Mouse (Mus musculus): ENCODE measurements at regions not wholly inside any gene's neighbourhood (a gene's known extent, or its start where the extent isn't known, plus 50 kb on each side); places are given as distances from the start of the nearest gene placed in this dataset.

DNA sequence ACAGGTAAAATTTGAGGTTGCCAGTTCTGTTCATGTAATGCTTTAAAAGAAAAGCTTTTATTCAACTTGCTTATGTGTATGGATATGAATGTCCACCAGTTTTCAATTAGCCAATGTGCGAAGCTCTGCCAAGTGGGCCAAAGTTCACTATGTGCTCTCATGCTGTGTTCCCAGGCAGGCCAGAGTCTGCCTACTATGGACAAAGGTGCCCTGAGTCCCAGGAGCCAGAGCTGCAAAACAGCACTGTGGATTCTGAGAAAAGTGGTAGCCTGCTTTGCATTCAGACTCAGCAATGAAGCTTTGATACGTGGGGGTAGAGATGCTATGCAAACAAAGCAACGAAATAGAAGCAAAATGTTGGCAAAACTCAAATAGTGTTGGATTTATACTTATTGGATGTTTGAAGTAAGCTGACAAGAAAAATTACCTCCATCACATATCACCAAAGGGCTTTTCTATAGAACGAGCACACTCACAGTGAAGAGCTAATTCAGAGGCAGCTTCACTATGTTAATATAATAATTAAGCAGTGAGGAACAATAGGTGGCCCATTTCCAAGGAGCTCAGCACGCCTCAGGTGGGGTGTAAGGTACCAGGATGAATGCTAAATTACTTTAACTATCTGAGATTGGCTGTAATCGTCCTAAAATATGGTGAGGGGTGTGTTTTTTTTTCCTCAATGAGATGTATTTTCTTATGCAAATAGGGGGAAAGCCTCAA, 318.2 kb upstream of the Zeb2 start:
- no peak for ATAC-seq (ENCODE audit: insufficient number of reproducible peaks, low FRiP score, low TSS enrichment)

DNA sequence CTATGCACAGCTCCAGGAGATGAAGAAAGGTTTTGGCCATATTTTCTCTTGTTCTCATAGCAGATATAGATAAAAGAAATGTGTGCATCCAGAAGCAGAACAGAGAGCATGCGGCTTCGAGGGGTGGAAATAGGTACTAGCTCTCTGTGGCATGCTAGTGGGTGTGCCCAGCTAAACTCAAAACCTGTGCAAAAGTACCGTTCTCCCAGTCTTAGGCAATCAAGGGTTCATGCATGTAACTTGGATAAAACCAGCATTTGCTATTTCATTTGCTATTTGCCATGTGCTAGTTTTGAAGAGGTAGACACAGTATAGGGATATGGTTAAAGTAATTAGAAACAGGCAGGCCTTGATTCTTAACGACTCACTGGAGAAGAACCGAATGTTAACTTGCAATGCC, 317.6 kb upstream of the Zeb2 start:
- ATAC-seq (ENCODE audit: insufficient number of reproducible peaks, low FRiP score, low TSS enrichment): no peak

DNA sequence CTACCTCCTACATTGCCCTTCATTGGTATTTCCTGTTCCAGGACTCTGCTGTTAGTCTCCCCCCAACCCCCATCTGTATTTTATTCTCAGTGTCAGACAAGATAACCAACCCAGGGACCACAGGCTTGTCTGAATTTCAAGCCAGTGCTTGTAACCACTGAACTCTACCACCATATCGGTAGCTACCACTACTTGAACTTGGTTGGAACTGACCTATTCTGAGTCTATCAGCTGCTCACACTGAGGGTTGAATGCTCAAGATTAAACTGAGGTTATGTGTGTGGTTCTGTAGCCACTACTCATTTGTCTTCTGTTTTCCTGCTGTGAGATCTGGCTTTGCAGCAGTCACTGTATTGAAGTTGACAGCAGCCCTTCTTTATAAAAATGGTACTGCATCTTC, 317.0 kb upstream of the Zeb2 start:
- no peak for ATAC-seq (ENCODE audit: insufficient number of reproducible peaks, low FRiP score, low TSS enrichment)

DNA sequence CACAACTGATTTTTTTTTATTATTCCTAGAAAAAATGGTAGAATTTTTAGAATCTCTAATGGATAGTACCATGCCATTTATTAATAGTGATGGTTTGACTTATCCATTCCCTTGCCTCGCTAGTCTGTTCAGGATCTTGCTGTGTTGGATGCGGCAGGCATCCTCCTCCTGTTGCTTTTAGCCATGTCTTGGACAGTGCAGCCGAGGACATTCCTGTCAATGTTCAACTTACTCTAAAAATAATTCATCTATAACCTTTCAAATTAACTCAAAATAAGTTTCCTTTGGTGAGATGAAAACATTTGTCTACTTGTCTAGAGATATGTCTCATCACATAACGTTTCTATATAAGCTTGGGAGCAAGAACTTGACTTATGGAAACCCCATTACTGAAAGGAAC, 314.2 kb upstream of the Zeb2 start:
- no peak for ATAC-seq (ENCODE audit: insufficient number of reproducible peaks, low FRiP score, low TSS enrichment)

DNA sequence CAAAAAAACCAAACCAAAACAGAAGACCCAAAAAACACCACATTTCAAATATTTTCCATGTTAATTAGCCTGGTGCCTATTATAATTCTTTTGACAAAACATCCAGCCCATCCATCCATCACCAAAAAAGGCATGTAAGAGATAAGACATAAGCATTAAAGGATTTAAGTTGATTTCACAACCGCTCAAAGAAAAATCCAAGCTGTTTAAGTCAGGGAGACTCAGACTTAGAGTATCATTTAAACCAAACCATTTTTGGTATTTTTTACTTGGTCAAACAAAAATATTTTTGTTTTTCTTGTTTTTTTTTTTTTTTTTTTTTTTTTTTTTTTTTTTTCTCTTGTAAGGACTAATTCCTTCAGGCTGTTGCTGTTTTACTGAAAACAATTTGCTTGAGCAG, 304.6 kb upstream of the Zeb2 start:
- ATAC-seq (ENCODE audit: insufficient number of reproducible peaks, low FRiP score, low TSS enrichment): no peak

DNA sequence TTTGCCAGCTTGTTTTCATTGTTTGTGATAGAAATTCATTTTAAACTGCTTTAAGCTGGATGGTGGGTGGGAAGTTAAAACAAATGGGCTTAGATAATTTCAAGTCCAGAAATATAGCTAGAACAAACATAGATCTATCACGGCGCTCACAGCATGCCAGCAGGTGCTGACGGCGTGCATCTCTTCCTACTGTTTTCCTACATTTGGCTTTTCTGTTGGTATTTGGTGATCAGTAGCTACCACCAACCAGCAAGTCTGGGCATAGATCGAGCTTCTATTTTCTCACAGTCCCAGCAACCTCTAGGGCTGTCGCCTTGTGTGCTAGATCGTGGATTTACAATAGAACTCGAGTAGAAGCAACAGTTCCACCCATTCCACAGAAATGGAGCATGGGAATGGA, 290.9 kb upstream of the Zeb2 start:
- ATAC-seq (ENCODE audit: insufficient number of reproducible peaks, low FRiP score, low TSS enrichment): no peak

DNA sequence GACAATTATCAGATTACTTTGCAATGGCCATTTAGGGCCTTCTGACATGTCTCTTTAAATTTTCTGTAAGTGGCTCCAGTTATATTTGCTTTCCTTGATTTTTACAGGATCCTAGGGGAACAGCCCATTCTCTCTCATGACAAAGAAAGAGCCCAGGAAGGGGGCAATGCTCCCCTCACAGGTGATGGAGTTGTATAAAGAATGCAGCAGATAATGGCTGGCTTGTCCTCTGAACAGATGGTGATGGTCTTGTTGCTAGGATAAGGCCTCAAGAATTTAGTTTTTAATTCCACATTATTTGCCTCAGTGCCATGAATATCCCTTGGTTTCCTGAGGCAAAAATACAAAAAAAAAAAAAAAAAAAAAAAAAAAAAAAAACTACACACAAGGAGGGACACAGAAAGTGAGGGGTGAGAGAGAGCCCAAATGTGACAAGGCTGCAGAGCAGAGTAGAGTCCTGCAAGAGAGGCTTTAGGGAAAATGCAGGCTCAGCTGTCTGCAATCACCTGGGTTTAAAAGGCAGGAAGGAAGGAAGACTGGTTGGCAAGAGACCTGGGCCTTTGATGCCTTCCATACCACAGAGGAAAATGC, 272.8 kb upstream of the Zeb2 start:
- no peak for ATAC-seq (ENCODE audit: insufficient number of reproducible peaks, low FRiP score, low TSS enrichment)

DNA sequence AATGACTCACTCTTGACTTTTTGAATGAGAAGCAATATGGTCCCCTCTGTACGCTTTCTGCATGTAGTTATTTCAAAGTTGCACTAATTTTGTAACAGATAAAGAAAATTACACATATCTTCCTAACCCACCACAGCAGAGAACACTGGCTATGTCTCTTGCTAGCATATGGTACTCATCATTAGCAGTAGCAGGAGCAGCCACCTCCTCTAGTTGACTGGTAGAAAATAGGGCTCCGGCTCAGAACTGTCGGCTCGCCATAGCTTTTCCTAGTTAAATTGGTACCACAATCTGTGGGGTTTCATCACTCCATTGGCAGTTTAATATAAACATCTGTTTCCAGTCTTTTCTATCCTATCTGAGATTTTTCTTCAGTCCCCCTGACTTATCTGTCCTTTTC, 254.1 kb upstream of the Zeb2 start:
- ATAC-seq (ENCODE audit: insufficient number of reproducible peaks, low FRiP score, low TSS enrichment): no peak

DNA sequence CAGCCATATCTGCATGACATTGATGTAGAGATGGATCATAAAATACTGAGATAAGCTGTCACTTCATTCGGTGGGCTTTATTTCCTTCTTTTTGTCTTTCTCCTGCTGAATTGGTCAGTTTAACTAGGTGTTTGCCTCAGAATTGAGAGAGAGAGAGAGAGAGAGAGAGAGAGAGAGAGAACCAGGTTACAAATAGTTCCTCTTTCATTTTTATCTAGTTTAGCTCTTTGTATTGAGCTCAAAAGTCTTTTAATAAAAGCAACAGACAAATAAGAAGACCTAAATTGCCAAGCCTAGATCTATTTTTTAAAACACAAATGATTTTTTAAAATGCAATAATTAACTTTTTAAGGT, 253.4 kb upstream of the Zeb2 start:
- no peak for ATAC-seq (ENCODE audit: insufficient number of reproducible peaks, low FRiP score, low TSS enrichment)

DNA sequence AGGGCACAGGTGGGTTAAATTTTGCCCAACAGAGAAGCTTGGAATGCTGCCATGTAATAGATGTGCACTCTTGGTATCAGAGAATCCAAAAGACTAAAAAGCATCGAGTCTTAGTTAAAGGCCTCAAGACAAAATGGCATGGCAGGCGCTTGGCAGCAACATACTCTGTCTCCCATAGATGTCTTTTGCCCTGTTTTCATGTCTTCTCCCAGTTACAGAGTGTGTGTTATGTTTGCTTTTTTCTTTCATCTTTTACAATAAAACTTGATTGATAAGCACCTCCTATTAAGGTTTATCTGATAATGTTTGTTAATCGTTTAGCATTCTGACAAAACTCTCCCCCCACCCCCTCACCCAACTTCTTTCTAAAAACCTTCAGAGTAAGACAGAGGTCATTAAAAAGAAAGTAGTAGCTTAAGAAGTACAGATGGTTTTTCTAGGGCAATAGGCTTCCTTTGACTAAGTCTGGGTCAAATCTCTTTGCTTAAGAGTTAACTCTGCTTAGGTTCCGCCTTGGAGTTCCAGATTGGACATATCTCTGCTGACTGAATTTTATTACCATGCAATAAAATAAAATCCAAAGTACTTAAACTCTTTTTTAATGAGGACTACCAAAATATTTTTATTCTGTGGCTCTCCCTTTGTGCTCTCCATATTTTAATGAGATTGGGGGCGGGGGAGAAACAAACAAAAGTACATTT, 252.9 kb upstream of the Zeb2 start:
- ATAC-seq (ENCODE audit: insufficient number of reproducible peaks, low FRiP score, low TSS enrichment): no peak

DNA sequence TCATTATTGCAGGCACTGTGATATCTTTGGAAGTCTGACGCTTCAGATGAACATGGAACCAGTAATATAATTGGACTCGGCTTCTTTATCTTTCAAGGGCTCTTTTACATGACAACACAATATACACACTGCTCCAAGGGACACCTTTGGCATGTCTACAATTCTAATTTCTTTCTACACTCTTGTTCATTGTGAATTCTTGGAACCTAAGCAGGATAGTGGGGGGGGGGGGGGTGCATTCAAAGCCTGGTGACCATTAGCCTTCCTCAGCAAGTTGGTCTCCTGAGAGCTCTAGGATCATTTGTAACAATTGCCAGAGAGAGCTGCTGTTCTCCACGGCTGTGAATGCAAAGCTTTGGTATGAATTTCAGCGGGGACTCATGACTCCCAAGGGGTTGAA, 252.2 kb upstream of the Zeb2 start:
- no peak for ATAC-seq (ENCODE audit: insufficient number of reproducible peaks, low FRiP score, low TSS enrichment)

DNA sequence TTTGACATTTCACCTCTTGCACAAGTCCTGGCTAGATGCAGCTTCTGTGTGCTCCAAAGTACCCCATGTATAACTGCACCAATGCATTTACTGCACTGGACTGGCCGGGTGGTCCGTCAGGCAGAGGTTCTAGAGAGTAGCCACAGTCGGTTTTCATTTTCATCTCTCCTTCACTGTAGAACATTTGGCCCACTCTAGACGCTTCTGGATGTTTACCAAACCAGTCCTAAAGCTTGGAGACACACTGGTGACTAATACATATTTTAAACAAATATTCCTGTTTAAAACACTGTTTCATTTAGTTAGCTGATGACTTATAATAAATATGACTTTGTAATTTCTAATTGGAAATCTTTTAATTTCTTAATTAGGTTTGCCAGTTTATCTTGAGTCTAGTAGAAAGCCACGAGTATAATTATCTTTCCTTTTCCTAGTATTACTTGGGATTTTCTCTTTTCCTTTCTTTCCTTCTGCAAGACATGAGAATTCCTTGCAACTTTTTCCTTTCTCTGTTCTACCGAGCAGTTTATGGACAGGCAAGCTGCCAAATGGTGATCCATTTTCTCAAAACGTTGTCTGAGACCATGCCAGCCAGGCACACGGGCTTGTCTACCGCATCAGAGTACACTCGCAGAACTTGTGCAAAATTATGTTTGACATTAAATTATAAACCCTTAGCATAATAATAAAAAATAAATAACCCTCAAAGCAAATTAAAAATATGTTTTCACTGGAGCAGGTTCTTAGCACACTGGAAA, 250.4 kb upstream of the Zeb2 start:
- no peak for ATAC-seq (ENCODE audit: insufficient number of reproducible peaks, low FRiP score, low TSS enrichment)

DNA sequence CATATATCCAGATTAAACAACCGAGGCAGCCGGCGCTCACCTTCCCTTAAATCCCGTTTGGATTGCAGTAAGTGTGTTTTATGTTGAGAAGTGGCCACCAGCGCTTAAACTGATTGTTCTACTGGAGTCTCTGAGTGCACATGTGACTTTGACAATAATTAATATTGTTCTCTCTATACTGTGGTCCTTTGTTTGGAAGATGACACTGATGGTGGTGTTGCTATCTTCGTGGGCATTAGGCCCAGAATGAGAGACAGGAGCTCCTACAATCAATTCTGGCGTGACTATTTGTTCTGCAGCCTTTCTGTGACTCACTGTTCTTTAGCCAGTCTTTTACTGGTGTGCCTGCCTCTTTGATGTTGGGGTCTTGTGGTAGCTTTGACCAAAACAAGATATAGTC, 240.1 kb upstream of the Zeb2 start:
- ATAC-seq (ENCODE audit: insufficient number of reproducible peaks, low FRiP score, low TSS enrichment): no peak

DNA sequence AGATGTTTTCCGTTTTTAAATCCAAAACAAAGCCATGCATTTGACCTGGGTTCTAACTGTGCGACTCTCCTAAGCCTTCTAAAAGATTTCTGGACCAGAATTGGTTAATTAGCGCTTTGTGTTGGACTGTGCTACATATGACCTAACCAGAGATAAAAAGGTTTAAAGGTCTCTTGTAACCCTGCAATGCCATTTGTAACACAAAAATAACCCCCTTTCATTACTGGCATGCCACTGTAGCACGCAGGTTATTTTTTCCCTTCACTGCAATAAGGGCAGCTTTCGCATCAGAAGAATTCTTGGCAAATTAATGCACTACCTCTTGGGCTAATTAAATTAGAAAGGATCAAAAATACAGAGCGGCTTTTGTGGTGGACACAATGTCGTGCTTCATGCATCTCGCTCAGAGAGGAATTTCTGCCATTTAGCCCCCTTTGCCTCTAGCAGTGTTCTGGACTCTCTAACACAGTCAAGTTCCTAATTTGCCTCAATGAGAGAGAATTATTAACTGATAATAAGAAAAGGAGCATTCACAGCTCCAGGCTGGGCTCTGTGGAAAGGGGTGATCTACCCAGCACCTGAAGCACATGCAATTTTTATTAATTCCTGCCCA, 239.5 kb upstream of the Zeb2 start:
- no peak for ATAC-seq (ENCODE audit: insufficient number of reproducible peaks, low FRiP score, low TSS enrichment)

DNA sequence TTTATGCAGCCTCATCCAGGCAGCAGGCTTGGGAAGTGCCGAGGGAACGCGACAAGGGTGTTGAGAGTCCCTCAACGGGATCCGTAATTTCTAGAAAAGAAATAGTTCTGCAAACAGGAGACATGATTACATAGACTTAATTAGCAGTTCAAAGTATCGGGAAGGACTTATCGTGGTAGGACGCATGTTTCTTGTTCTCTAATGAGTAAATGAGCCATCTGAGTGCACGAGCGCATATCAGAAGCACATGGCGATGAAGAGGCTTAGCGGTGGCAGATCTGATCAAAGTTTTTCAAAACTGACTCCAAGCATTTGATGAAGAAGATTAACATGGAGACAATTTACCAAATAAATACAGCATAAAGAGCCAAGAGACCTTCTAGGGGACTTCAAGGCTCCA, 238.8 kb upstream of the Zeb2 start:
- ATAC-seq (ENCODE audit: insufficient number of reproducible peaks, low FRiP score, low TSS enrichment): no peak

DNA sequence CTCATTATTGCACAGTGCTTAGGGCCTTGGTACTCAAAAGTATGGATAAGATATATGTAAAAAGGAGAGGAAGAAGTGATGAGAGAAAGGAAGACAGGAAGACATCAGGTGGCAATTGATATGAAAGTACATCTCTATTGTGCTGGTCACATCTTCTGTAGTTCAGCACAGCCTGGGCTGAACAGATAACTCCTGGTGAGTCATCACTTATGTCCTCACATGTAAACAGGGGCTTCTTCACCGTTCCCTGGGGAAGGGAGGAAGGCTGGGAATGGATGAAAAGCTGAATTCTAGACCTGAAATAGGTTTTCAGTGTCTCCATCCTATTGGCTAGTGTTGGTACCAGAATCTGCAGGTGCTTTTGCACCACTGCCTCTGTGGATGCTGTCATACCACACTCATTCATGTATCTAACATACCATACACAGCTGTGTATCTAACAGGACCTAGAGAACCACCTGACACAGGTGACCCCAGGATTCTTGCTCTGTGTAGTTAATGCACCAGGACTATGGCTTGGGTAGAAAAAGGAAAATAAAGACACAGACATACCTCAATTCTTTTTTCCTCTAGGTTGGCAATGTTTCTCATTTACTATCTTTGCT, 234.4 kb upstream of the Zeb2 start:
- no peak for ATAC-seq (ENCODE audit: insufficient number of reproducible peaks, low FRiP score, low TSS enrichment)

DNA sequence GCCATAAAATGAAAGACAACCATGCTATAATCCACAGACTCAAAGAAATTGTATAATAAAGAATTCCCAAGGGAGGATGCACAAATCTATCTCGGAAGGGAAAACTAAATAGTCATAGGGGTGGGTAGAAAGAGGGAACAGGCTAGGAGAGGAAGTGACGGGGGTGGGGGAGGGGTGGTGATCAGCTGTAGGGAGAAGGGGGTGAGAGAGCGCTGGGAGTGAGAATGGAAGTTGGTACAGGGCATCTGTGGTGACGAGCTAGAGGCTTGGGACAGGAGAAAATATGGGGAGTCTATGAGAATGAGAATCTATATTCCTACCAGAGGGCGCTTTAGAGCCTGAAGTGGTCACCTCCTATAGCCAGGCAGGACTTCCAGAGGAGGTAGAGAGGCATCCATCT, 229.2 kb upstream of the Zeb2 start:
- ATAC-seq (ENCODE audit: insufficient number of reproducible peaks, low FRiP score, low TSS enrichment): no peak

DNA sequence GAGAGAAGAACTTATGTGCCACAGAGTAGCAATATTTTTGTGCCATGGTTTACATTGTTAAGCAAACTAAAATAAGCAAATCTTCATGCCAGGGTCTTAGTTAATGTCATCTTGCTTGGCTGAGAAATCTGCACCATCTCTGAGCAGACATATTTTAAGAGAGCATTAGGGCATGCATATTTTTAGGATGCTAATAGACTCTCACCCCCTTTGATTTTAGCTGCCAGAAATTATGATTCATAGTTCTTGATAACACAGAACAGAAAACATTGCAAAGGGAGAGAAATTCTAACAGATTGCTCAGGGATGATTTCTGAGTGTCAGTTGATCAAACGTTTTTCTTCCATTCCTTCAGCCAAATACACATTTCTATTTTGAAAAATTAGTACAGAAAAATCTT, 222.7 kb upstream of the Zeb2 start:
- no peak for ATAC-seq (ENCODE audit: insufficient number of reproducible peaks, low FRiP score, low TSS enrichment)

DNA sequence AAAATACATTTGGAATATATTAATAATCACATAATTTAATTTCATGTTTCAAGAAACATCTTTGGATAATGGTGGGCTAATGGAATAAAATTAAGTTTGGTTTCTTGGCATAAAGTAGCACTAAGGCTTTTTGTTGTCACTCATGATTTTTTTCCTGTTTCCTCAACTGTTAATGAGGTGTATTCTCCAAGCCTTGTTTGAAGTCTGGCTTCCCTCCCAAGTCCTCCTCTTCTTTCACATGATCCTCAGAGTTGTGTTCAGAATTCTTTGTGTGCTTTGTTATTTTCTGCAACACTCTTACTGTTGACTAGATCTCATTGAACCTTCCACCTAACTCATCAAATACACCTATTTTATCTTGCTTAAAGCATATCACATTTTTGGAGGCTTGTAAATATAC, 221.6 kb upstream of the Zeb2 start:
- ATAC-seq (ENCODE audit: insufficient number of reproducible peaks, low FRiP score, low TSS enrichment): no peak

DNA sequence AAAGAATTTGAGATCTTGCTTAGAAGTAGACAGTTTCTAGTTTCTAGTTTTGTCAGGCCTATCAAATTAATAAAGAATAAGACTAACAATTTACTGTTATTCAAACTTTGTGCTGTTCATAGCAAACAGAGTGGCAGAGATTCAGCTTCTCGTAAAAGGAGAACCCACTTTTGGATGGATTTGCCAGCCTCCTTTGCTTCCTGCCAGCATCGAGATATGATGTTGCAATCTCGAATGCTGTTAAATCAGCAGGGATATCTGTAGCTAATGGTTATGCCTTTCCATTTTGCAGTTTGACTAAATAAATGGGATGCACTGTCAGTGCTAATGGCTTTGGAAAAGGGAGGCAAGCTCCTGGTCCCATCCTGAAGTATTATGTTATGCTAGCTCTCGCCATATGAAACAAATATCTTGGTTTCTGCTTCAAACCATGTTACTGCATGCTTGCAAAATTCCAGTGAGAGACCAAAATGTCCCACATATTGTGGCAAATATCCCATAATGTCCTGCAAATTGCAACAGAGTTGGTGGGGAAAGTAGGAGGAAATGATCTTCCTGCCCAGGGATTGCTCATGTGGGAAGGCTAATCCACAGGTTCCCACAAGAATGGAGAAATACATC, 199.9 kb upstream of the Zeb2 start:
- no peak for ATAC-seq (ENCODE audit: insufficient number of reproducible peaks, low FRiP score, low TSS enrichment)
